Mouse (Mus musculus) lung, embryonic 16.5 days (tissue): ENCODE measurements around the gene Tfam. TPM values are rescaled to one million over a fixed set of nuclear protein-coding genes. Genes with fewer than 3 reads are reported as not detected.

Source experiments
- ATAC-seq: fragments of 200-750 bp; cut with Nextera tagmentation; 2 replicates; pipeline ENCODE4 v1.8.0; 2017; ENCODE audit warnings: low read depth, mild to moderate bottlenecking, moderate library complexity
- H3K27ac ChIP-seq: fragments of 300-500 bp; sonication (generic); 2 replicates; pipeline ENCODE4 v1.5.1; 2014; ENCODE audit warnings: mild to moderate bottlenecking, control low read depth, low read length
- H3K27me3 ChIP-seq: fragments of 300-500 bp; sonication (generic); 2 replicates; pipeline ENCODE4 v1.6.1; 2014; ENCODE audit warnings: low read depth, low read length, mixed read lengths; ENCODE audit not compliant: control insufficient read depth, insufficient read depth
- H3K36me3 ChIP-seq: fragments of 300-500 bp; sonication (generic); 2 replicates; pipeline ENCODE4 v1.6.1; 2014; ENCODE audit warnings: low read length; ENCODE audit not compliant: control insufficient read depth, insufficient read depth
- H3K4me1 ChIP-seq: fragments of 300-500 bp; sonication (generic); replicated peaks from 2 replicates; pipeline ENCODE4 v1.6.1; 2014; ENCODE audit warnings: low read length, mixed read lengths; ENCODE audit not compliant: control insufficient read depth, insufficient read depth
- H3K4me2 ChIP-seq: fragments of 300-500 bp; sonication (generic); 2 replicates; pipeline ENCODE4 v1.6.1; 2014; ENCODE audit warnings: low read depth, low read length, control low read depth
- H3K4me3 ChIP-seq: fragments of 300-500 bp; sonication (generic); 2 replicates; pipeline ENCODE4 v1.5.1; 2014; ENCODE audit warnings: mild to moderate bottlenecking, low read length, control low read depth
- H3K9ac ChIP-seq: fragments of 300-500 bp; sonication (generic); 2 replicates; pipeline ENCODE4 v1.6.1; 2014; ENCODE audit warnings: low read length, control low read depth
- H3K9me3 ChIP-seq: fragments of 300-500 bp; sonication (generic); 2 replicates; pipeline ENCODE4 v1.6.1; 2016; ENCODE audit warnings: low read length; ENCODE audit not compliant: control insufficient read depth
- WGBS: fragments of 180-500 bp; shearing (Covaris S2); extraction: QIAGEN DNeasy Blood & Tissue Kit; methylation state at CpG from one replicate; pipeline ENCODE4 v1.1.7; 2014; 5-methylcytosine and 5-hydroxymethylcytosine counted together
- polyA plus RNA-seq: library from polyadenylated mRNA; unstranded; fragments of >200 nt; fragmentation: Nextera tagmentation; extraction: Ambion mirVana; gene quantifications from 2 replicates; pipeline ENCODE4 v1.2.1, GENCODE M21; 2015

The Tfam gene
- polyA plus RNA-seq, 1 experiment from 2014 or later, result 65.1 TPM

DNA sequence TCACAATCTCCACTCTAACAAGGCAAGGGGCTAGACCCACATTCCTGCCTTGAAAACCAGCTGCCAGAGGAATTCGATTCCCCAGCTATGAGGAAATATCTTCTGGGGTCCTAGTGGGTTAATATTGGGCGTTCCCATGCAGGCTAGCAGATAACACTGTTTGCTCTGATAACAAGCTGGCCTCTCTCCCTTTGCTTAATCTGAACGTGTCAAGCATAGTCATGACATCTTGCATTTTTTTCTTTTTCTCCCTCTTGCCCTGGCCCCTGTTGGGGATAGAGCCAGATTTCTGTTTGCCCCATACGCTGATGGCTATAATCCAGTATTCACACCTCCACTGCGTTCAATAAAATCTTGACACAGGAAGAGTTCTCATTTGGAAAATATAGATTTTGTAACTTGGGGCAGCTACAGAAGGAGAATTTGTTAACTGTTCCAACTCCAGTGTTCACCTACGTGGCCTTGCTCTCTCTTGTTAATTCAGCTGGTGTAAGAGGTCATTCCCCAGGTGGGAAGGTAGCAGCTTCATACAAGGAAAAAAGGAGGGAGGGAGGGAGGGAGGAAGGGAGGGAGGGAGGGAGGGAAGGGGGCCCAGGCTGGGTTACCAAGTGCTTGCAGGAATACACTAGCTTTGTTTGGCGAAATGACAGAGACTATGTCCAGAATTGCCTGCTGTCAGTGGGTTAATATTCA lies 54.6 kb downstream of the Tfam start:
- H3K4me3 ChIP-seq, result no peak overlapping the region

DNA sequence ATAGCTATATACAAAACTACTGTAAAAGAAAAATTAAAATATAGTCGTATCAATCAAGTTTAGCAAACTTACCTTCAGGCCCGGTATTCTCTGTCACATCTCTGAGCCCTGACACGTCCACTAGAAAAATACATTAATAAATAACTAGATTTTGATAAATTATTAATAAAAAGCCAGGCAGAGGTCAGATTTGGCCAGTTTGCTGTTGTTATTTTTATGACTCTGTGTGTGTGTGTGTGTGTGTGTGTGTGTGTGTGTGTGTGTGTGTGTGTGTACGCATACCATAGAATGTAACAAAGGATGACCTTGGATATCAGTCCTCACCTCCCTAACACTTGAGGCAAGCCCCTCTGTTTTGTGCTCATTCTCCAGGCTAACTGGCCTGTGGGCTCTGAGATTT lies 56.1 kb downstream of the Tfam start:
- Histone ChIP-seq H3K4me1 (peaks cover 7% of the 10 kb centered on the region; the same call in 1 of the 2 replicates), H3K27me3 (no peaks in the 10 kb centered on the region), H3K4me2 (no peak overlapping the region), H3K27ac (no peak overlapping the region), H3K36me3 (no peaks in the 10 kb centered on the region), H3K9ac (no peak overlapping the region), H3K9me3 (0 out of 2 replicates have a peak, but pooled peaks cover 2% of the 10 kb centered on the region), H3K4me3 (no peak overlapping the region)
- 85% methylated on average over 4 of the region's 4 CpGs for WGBS
- no peak for ATAC-seq

More for the DNA sequence above, 54.6 kb downstream of the Tfam start:
- Histone ChIP-seq H3K9ac (no peak overlapping the region), H3K9me3 (0 out of 2 replicates have a peak, but pooled peaks cover 2% of the 10 kb centered on the region), H3K27ac (no peak overlapping the region), H3K4me2 (no peak overlapping the region), H3K36me3 (no peaks in the 10 kb centered on the region), H3K4me1 (peaks cover 7% of the 10 kb centered on the region; the same call in 1 of the 2 replicates), H3K27me3 (no peaks in the 10 kb centered on the region)
- peak; percentile 60; the same call in 1 of the 2 replicates for ATAC-seq
- 12% methylated on average over 7 of the region's 7 CpGs for WGBS

- no peak overlapping the region for H3K4me3 ChIP-seq
- ATAC-seq, result no peak
- H3K36me3 ChIP-seq, result no peaks in the 10 kb centered on the region
- WGBS, result 70% methylated on average over 2 of the region's 2 CpGs
- peaks cover 7% of the 10 kb centered on the region; the same call in 1 of the 2 replicates for H3K4me1 ChIP-seq
- 0 out of 2 replicates have a peak, but pooled peaks cover 2% of the 10 kb centered on the region for H3K9me3 ChIP-seq
- H3K27ac ChIP-seq, result no peak overlapping the region
- H3K4me2 ChIP-seq, result no peak overlapping the region
- no peak overlapping the region for H3K9ac ChIP-seq
- H3K27me3 ChIP-seq, result no peaks in the 10 kb centered on the region
Measured at GRCm38 (mm10) chr10:71181091-71181490, 57.0 kb downstream of the Tfam start.

GRCm38 (mm10) chr10:71180057-71180456 lies 58.0 kb downstream of the Tfam start:
- Histone ChIP-seq H3K27ac (no peak overlapping the region), H3K27me3 (no peaks in the 10 kb centered on the region)

GRCm38 (mm10) chr10:71177201-71177600 lies 60.9 kb downstream of the Tfam start:
- WGBS, result 73% methylated on average over 7 of the region's 7 CpGs

More at GRCm38 (mm10) chr10:71180057-71180456, 58.0 kb downstream of the Tfam start:
- Histone ChIP-seq H3K4me3 (no peak overlapping the region), H3K4me1 (peaks cover 7% of the 10 kb centered on the region; the same call in 1 of the 2 replicates), H3K9ac (no peak overlapping the region), H3K9me3 (0 out of 2 replicates have a peak, but pooled peaks cover 2% of the 10 kb centered on the region), H3K4me2 (no peak overlapping the region), H3K36me3 (no peaks in the 10 kb centered on the region)
- ATAC-seq, result no peak
- WGBS, result 78% methylated on average over 2 of the region's 2 CpGs

GRCm38 (mm10) chr10:71176341-71176740 lies 61.7 kb downstream of the Tfam start:
- Histone ChIP-seq H3K27ac (no peak overlapping the region), H3K4me2 (no peak overlapping the region), H3K36me3 (no peaks in the 10 kb centered on the region), H3K4me1 (no peaks in the 10 kb centered on the region), H3K4me3 (no peak overlapping the region), H3K27me3 (no peaks in the 10 kb centered on the region), H3K9ac (no peak overlapping the region), H3K9me3 (peaks cover 4% of the 10 kb centered on the region; the same call in 1 of the 2 replicates)
- WGBS, result 79% methylated on average over 8 of the region's 8 CpGs
- ATAC-seq, result no peak

More at GRCm38 (mm10) chr10:71177201-71177600, 60.9 kb downstream of the Tfam start:
- Histone ChIP-seq H3K36me3 (no peaks in the 10 kb centered on the region), H3K4me2 (no peak overlapping the region), H3K27ac (no peak overlapping the region), H3K27me3 (no peaks in the 10 kb centered on the region), H3K4me3 (no peak overlapping the region), H3K9ac (no peak overlapping the region), H3K9me3 (peaks cover 4% of the 10 kb centered on the region; the same call in 1 of the 2 replicates), H3K4me1 (no peaks in the 10 kb centered on the region)
- no peak for ATAC-seq

Other genes starting within 250 kb of the Tfam start
- gene Bicc1, start 78.6 kb downstream of the Tfam start, polyA plus RNA-seq, result 18.7 and 19.1 TPM in 2 replicates
- gene Ube2d1, start 47.0 kb upstream of the Tfam start, polyA plus RNA-seq, result 44.0 and 55.5 TPM in 2 replicates
- gene Cisd1, start 106.7 kb upstream of the Tfam start, polyA plus RNA-seq, result 82.1 and 88.9 TPM in 2 replicates
- gene Ipmk, start 109.5 kb upstream of the Tfam start, polyA plus RNA-seq, result 12.6 and 14.0 TPM in 2 replicates